Mouse (Mus musculus): ENCODE results near the gene Cnot2. TPM values are rescaled to one million over a fixed set of nuclear protein-coding genes. Genes with fewer than 3 reads are reported as not detected.

Gene Cnot2
- polyA plus RNA-seq, 1 experiment from 2014 or later, result 124 TPM

DNA sequence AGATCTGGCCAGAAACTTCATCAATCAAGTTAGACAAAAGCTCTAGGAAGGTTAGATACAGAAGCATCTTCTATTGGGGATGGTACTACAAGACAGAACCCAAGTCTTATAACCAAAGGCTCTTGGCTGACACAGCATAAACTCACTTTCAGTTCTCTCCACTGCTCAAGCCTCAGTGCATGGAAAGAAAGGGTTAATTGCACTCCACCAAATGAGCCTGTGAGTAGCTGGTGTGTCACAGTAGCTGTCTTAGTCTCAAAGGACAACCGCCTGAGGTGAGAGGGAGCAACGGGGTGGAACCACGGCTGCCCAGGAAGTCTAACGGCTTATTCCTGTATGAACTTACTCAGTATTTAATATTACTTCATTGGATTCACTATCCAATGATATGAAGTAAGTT lies 33.4 kb downstream of the Cnot2 start:
- Histone ChIP-seq H3K4me3 (no peak overlapping the region), H3K4me1 (no peaks in the 10 kb centered on the region), H3K27ac (replicated peaks) (no peak overlapping the region), H3K36me3 (replicated peaks) (0 out of 2 replicates have a peak, but pooled peaks cover 9% of the 10 kb centered on the region), H3K27me3 (replicated peaks; ENCODE audit: low read depth, poor library complexity, severe bottlenecking) (no peaks in the 10 kb centered on the region), H3K9me3 (no peaks in the 10 kb centered on the region)
- WGBS, result 23% methylated on average over 4 of the region's 4 CpGs
- DNase-seq (ENCODE audit: low spot score), result no peak

- H3K9me3 ChIP-seq, result no peaks in the 10 kb centered on the region
- WGBS, result 92% methylated on average over 3 of the region's 3 CpGs
- no peak for DNase-seq (ENCODE audit: low spot score)
These were observed 35.1 kb downstream of the Cnot2 start for GRCm38 (mm10) chr10:116546177-116546576.

DNA sequence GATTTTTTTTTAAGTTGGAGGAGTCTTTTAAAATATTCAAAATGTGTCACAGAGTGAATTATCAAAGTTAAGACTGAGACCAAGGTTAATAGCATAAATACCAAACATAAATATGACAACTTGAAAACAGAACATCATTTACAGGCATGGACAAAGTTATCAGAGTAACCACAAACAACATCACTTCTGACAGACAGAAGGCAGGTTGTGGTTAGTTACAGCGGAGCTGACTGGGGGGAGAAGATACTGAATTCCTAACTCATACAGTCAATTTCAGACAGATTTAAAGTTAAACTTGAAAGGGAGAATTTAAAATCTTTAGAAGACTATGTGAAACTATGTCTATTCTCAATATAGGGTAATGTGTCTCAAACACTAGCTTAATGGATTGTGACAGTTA lies 38.2 kb downstream of the Cnot2 start:
- Histone ChIP-seq H3K27me3 (replicated peaks; ENCODE audit: low read depth, poor library complexity, severe bottlenecking) (no peaks in the 10 kb centered on the region), H3K9me3 (no peaks in the 10 kb centered on the region), H3K36me3 (replicated peaks) (0 out of 2 replicates have a peak, but pooled peaks cover 9% of the 10 kb centered on the region), H3K4me3 (no peak overlapping the region), H3K27ac (replicated peaks) (no peak overlapping the region), H3K4me1 (0 out of 2 replicates have a peak, but pooled peaks cover 3% of the 10 kb centered on the region)
- DNase-seq (ENCODE audit: low spot score), result no peak
- WGBS, result 95% methylated on average over 1 of the region's 1 CpGs

More at GRCm38 (mm10) chr10:116546177-116546576, 35.1 kb downstream of the Cnot2 start:
- Histone ChIP-seq H3K27me3 (replicated peaks; ENCODE audit: low read depth, poor library complexity, severe bottlenecking) (no peaks in the 10 kb centered on the region), H3K4me1 (no peaks in the 10 kb centered on the region), H3K4me3 (no peak overlapping the region), H3K36me3 (replicated peaks) (0 out of 2 replicates have a peak, but pooled peaks cover 9% of the 10 kb centered on the region), H3K27ac (replicated peaks) (no peak overlapping the region)

GRCm38 (mm10) chr10:116540750-116541149 lies 40.6 kb downstream of the Cnot2 start:
- H3K4me1 ChIP-seq, result 0 out of 2 replicates have a peak, but pooled peaks cover 3% of the 10 kb centered on the region
- H3K36me3 ChIP-seq (replicated peaks), result 0 out of 2 replicates have a peak, but pooled peaks cover 9% of the 10 kb centered on the region
- H3K9me3 ChIP-seq, result no peaks in the 10 kb centered on the region
- WGBS, result 71% methylated on average over 5 of the region's 5 CpGs
- no peaks in the 10 kb centered on the region for H3K27me3 ChIP-seq (replicated peaks; ENCODE audit: low read depth, poor library complexity, severe bottlenecking)
- DNase-seq (ENCODE audit: low spot score), result no peak
- H3K27ac ChIP-seq (replicated peaks), result no peak overlapping the region
- H3K4me3 ChIP-seq, result no peak overlapping the region

- Histone ChIP-seq H3K4me1 (peaks cover 21% of the 10 kb centered on the region), H3K4me3 (no peak overlapping the region), H3K9me3 (no peaks in the 10 kb centered on the region), H3K27me3 (replicated peaks; ENCODE audit: low read depth, poor library complexity, severe bottlenecking) (no peaks in the 10 kb centered on the region), H3K36me3 (replicated peaks) (no peaks in the 10 kb centered on the region), H3K27ac (replicated peaks) (no peak overlapping the region)
- 86% methylated on average over 3 of the region's 3 CpGs for WGBS
- no peak for DNase-seq (ENCODE audit: low spot score)
These were observed 43.8 kb downstream of the Cnot2 start for GRCm38 (mm10) chr10:116537495-116537894.

DNA sequence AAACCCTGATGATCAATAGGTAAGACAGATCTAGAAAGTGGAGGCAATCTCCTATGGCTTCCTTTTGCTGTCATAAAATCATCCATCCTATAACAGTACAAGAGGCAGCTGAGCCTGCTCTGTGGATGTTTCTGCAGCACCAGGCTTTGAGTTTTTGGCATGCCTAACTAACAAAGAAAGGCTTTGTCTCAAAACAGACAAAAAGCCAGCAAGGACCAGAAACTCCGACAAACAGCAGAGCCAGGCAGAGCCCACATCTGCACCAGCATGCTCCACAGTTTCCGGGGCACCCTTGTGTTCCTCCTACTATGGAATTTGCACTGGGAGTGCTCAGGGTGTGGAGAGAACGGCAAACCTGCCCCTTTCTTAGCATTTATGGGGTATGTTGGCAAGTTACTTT lies 47.0 kb downstream of the Cnot2 start:
- Histone ChIP-seq H3K36me3 (replicated peaks) (no peaks in the 10 kb centered on the region), H3K27me3 (replicated peaks; ENCODE audit: low read depth, poor library complexity, severe bottlenecking) (no peaks in the 10 kb centered on the region), H3K9me3 (no peaks in the 10 kb centered on the region), H3K27ac (replicated peaks) (no peak overlapping the region), H3K4me1 (peaks cover 28% of the 10 kb centered on the region), H3K4me3 (no peak overlapping the region)
- DNase-seq (ENCODE audit: low spot score), result peak; percentile 14
- 15% methylated on average over 3 of the region's 3 CpGs for WGBS

- H3K36me3 ChIP-seq (replicated peaks), result peaks cover 5% of the 10 kb centered on the region; the same call in 1 of the 2 replicates
- H3K27ac ChIP-seq (replicated peaks), result no peak overlapping the region
- no peaks in the 10 kb centered on the region for H3K27me3 ChIP-seq (replicated peaks; ENCODE audit: low read depth, poor library complexity, severe bottlenecking)
- no peaks in the 10 kb centered on the region for H3K9me3 ChIP-seq
- no peak overlapping the region for H3K4me3 ChIP-seq
- WGBS, result 72% methylated on average over 3 of the region's 3 CpGs
- H3K4me1 ChIP-seq, result peaks cover 31% of the 10 kb centered on the region
- no peak for DNase-seq (ENCODE audit: low spot score)
These were observed 48.8 kb downstream of the Cnot2 start for GRCm38 (mm10) chr10:116532561-116532960.

GRCm38 (mm10) chr10:116531063-116531462 lies 50.2 kb downstream of the Cnot2 start:
- H3K27me3 ChIP-seq (replicated peaks; ENCODE audit: low read depth, poor library complexity, severe bottlenecking), result no peaks in the 10 kb centered on the region
- WGBS, result 95% methylated on average over 3 of the region's 3 CpGs
- no peak overlapping the region for H3K27ac ChIP-seq (replicated peaks)

DNA sequence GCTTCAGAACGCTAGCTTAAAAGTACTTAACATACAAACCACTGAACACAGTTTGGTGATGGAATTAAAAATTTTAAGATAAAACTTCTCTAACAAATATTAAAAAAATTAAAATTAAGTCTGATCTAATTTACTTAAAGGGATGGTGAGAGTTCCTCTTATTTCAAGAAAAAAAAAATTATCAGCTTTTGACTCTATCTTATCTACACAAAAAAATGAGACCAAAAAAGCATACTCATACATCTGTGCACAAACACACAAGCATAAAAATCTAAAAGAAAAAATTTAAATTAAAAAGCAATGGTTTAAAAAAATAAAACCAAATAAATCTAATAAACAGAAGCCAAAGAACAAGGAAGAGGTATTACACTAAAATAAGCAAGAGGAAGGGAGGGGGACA lies 61.7 kb downstream of the Cnot2 start:
- Histone ChIP-seq H3K9me3 (no peaks in the 10 kb centered on the region), H3K36me3 (replicated peaks) (no peaks in the 10 kb centered on the region), H3K4me3 (no peak overlapping the region), H3K27ac (replicated peaks) (no peak overlapping the region), H3K4me1 (peaks cover 4% of the 10 kb centered on the region; the same call in 1 of the 2 replicates), H3K27me3 (replicated peaks; ENCODE audit: low read depth, poor library complexity, severe bottlenecking) (no peaks in the 10 kb centered on the region)
- 91% methylated on average over 1 of the region's 1 CpGs for WGBS
- DNase-seq (ENCODE audit: low spot score), result no peak

More at GRCm38 (mm10) chr10:116531063-116531462, 50.2 kb downstream of the Cnot2 start:
- no peaks in the 10 kb centered on the region for H3K9me3 ChIP-seq
- H3K36me3 ChIP-seq (replicated peaks), result peaks cover 15% of the 10 kb centered on the region; the same call in 1 of the 2 replicates
- DNase-seq (ENCODE audit: low spot score), result no peak
- H3K4me1 ChIP-seq, result peaks cover 31% of the 10 kb centered on the region
- H3K4me3 ChIP-seq, result no peak overlapping the region

GRCm38 (mm10) chr10:116515590-116515989 lies 65.7 kb downstream of the Cnot2 start:
- Histone ChIP-seq H3K4me3 (no peak overlapping the region), H3K36me3 (replicated peaks) (peaks cover 6% of the 10 kb centered on the region; the same call in 1 of the 2 replicates), H3K27ac (replicated peaks) (no peak overlapping the region), H3K27me3 (replicated peaks; ENCODE audit: low read depth, poor library complexity, severe bottlenecking) (no peaks in the 10 kb centered on the region), H3K9me3 (no peaks in the 10 kb centered on the region), H3K4me1 (no peaks in the 10 kb centered on the region)
- WGBS, result 90% methylated on average over 6 of the region's 6 CpGs
- DNase-seq (ENCODE audit: low spot score), result no peak

- no peaks in the 10 kb centered on the region for H3K27me3 ChIP-seq (replicated peaks; ENCODE audit: low read depth, poor library complexity, severe bottlenecking)
- H3K4me3 ChIP-seq, result no peak overlapping the region
- DNase-seq (ENCODE audit: low spot score), result no peak
- H3K36me3 ChIP-seq (replicated peaks), result peaks cover 6% of the 10 kb centered on the region; the same call in 1 of the 2 replicates
- H3K4me1 ChIP-seq, result no peaks in the 10 kb centered on the region
- WGBS, result 93% methylated on average over 4 of the region's 4 CpGs
- no peak overlapping the region for H3K27ac ChIP-seq (replicated peaks)
- no peaks in the 10 kb centered on the region for H3K9me3 ChIP-seq
These were observed 66.2 kb downstream of the Cnot2 start for GRCm38 (mm10) chr10:116515158-116515557.

DNA sequence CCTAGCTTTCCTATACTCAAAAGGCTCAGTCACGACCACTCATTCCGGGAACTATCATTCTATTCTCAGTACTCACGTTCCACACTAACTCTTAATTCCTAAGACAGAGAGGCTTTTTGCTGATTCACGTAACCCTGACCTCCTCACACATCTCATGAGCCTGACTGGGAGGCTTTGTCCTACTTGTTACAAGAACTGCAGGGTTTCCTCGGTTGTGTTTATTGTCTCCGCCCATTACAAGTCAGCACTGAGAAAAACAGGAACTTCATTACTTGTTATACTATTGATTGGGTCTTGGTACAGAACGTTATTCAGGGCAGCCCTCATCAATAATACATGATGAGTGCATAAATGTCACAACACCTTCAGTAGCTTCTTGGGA lies 68.1 kb downstream of the Cnot2 start:
- no peaks in the 10 kb centered on the region for H3K4me1 ChIP-seq
- DNase-seq (ENCODE audit: low spot score), result no peak
- H3K36me3 ChIP-seq (replicated peaks), result peaks cover 6% of the 10 kb centered on the region; the same call in 1 of the 2 replicates
- H3K4me3 ChIP-seq, result no peak overlapping the region
- no peak overlapping the region for H3K27ac ChIP-seq (replicated peaks)
- H3K27me3 ChIP-seq (replicated peaks; ENCODE audit: low read depth, poor library complexity, severe bottlenecking), result no peaks in the 10 kb centered on the region
- WGBS, result 59% methylated on average over 7 of the region's 7 CpGs
- H3K9me3 ChIP-seq, result no peaks in the 10 kb centered on the region

- Histone ChIP-seq H3K4me3 (no peak overlapping the region), H3K9me3 (no peaks in the 10 kb centered on the region), H3K27me3 (replicated peaks; ENCODE audit: low read depth, poor library complexity, severe bottlenecking) (no peaks in the 10 kb centered on the region), H3K4me1 (no peaks in the 10 kb centered on the region), H3K27ac (replicated peaks) (no peak overlapping the region), H3K36me3 (replicated peaks) (peaks cover 6% of the 10 kb centered on the region; the same call in 1 of the 2 replicates)
- 87% methylated on average over 11 of the region's 11 CpGs for WGBS
- no peak for DNase-seq (ENCODE audit: low spot score)
These were observed 68.6 kb downstream of the Cnot2 start for GRCm38 (mm10) chr10:116512521-116513253.

Data from embryonic facial prominence, embryonic 10.5 days (tissue).